Mouse (Mus musculus) stomach, postnatal 0 days (tissue): ENCODE measurements around the gene Vgf. TPM values are rescaled to one million over a fixed set of nuclear protein-coding genes. Genes with fewer than 3 reads are reported as not detected.
A peak's percentile ranks its signal among the peaks of the same experiment; 100 is the strongest.

ENCODE experiments used
- ATAC-seq: fragments of 200-750 bp; cut with Nextera tagmentation; 2 replicates; pipeline ENCODE4 v1.8.0; 2017; ENCODE audit not compliant: low FRiP score, low TSS enrichment
- DNase-seq: peaks from one replicate; pipeline ENCODE4 v3.0.0-alpha.2; 2016; ENCODE audit warnings: low spot score
- H3K27ac ChIP-seq: fragments of 300-500 bp; sonication (generic); replicated peaks from 2 replicates; pipeline ENCODE4 v1.5.1; 2014; ENCODE audit warnings: mild to moderate bottlenecking, control low read depth
- H3K27me3 ChIP-seq: fragments of 300-500 bp; sonication (generic); 2 replicates; pipeline ENCODE4 v1.6.1; 2014; ENCODE audit warnings: low read length; ENCODE audit not compliant: control insufficient read depth, insufficient read depth
- H3K36me3 ChIP-seq: fragments of 300-500 bp; sonication (generic); 2 replicates; pipeline ENCODE4 v1.6.1; 2014; ENCODE audit warnings: low read length, mixed read lengths; ENCODE audit not compliant: control insufficient read depth, insufficient read depth
- H3K4me1 ChIP-seq: fragments of 300-500 bp; sonication (generic); replicated peaks from 2 replicates; pipeline ENCODE4 v1.6.1; 2014; ENCODE audit warnings: antibody characterized with exemption; ENCODE audit not compliant: control insufficient read depth, insufficient read depth
- H3K4me2 ChIP-seq: fragments of 300-500 bp; sonication (generic); replicated peaks from 2 replicates; pipeline ENCODE4 v1.6.1; 2014; ENCODE audit warnings: low read depth, mild to moderate bottlenecking, control low read depth, moderate library complexity
- H3K4me3 ChIP-seq: fragments of 300-500 bp; sonication (generic); 2 replicates; pipeline ENCODE4 v1.5.1; 2014; ENCODE audit warnings: low read depth, low read length, control low read depth
- H3K9ac ChIP-seq: fragments of 300-500 bp; sonication (generic); 2 replicates; pipeline ENCODE4 v1.6.1; 2014; ENCODE audit warnings: mild to moderate bottlenecking, low read length, control low read depth, mixed read lengths
- H3K9me3 ChIP-seq: fragments of 300-500 bp; sonication (generic); 2 replicates; pipeline ENCODE4 v1.6.1; 2016; ENCODE audit warnings: low read length; ENCODE audit not compliant: control insufficient read depth
- CTCF ChIP-seq: IDR thresholded peaks from 2 replicates; pipeline ENCODE4 v1.5.1; 2016; ENCODE audit warnings: antibody characterized with exemption, low read depth, mild to moderate bottlenecking, moderate library complexity
- EP300 ChIP-seq: optimal IDR thresholded peaks from 2 replicates; pipeline ENCODE3; 2016; ENCODE audit warnings: antibody characterized with exemption
- WGBS: fragments of 180-500 bp; shearing (Covaris S2); extraction: QIAGEN DNeasy Blood & Tissue Kit; methylation state at CpG from one replicate; pipeline ENCODE4 v1.1.7; 2014; 5-methylcytosine and 5-hydroxymethylcytosine counted together
- polyA plus RNA-seq: library from polyadenylated mRNA; unstranded; fragments of >200 nt; fragmentation: Nextera tagmentation; extraction: Ambion mirVana; gene quantifications from 2 replicates; pipeline ENCODE4 v1.2.1, GENCODE M21; 2015

Gene Vgf
- 1.8 TPM in 2 replicates for polyA plus RNA-seq

DNA sequence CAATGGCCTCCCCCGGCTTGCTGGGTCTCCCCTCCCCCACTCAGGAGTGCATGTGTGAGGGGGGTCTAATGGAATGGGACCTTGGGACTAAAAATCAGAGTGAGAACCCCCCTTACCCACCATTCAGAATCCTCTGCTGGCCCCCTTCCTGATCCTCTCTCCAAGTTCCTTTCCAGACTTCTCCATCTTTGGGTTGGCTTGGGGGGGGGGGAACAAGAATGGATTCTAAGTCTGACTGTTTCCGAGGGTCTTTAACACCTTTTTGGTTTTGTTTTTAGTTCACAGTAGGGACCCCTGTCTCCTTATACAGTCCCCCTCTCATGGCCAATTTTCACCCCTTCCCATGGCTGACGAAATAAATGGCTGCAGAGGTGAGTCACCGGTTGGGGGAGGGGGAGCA, at the start of gene Vgf:
Gene Vgf, plus strand, starts transcription at position 301 of the 400 bp plus-strand sequence.
- DNase-seq: no peak
- TF ChIP-seq CTCF: no peak
- no peak for TF ChIP-seq EP300
- no peaks in the 10 kb centered on the region for H3K9me3 ChIP-seq
- peaks cover 4% of the 10 kb centered on the region; the same call in 1 of the 2 replicates for H3K4me1 ChIP-seq
- H3K9ac ChIP-seq: no peak within 1 kb of the TSS
- whole genome bisulfite sequencing: 10% methylated on average over 4 of the region's 4 CpGs
- peaks cover 21% of the 10 kb centered on the region for H3K27me3 ChIP-seq
- no peaks in the 10 kb centered on the region for H3K36me3 ChIP-seq
- H3K27ac ChIP-seq: no peak within 1 kb of the TSS
- no peak for ATAC-seq
- no peak within 1 kb of the TSS for H3K4me2 ChIP-seq
- no peak within 1 kb of the TSS for H3K4me3 ChIP-seq

GRCm38 (mm10) chr5:136977769-136978168, 48.4 kb upstream of the Vgf start:
- no peak overlapping the region for H3K4me2 ChIP-seq
- no peak overlapping the region for H3K9ac ChIP-seq
- TF ChIP-seq CTCF (no peak), EP300 (no peak)
- H3K36me3 ChIP-seq: no peaks in the 10 kb centered on the region
- no peak overlapping the region for H3K27ac ChIP-seq
- no peak overlapping the region for H3K4me3 ChIP-seq
- no peaks in the 10 kb centered on the region for H3K9me3 ChIP-seq
- no peaks in the 10 kb centered on the region for H3K27me3 ChIP-seq
- H3K4me1 ChIP-seq: no peaks in the 10 kb centered on the region
- no peak for ATAC-seq
- 33% methylated on average over 4 of the region's 4 CpGs for WGBS
- DNase-seq: no peak

GRCm38 (mm10) chr5:136979762-136980161, 46.4 kb upstream of the Vgf start:
- Histone ChIP-seq H3K4me1 (no peaks in the 10 kb centered on the region), H3K9ac (no peak overlapping the region), H3K27me3 (no peaks in the 10 kb centered on the region), H3K4me2 (no peak overlapping the region), H3K36me3 (no peaks in the 10 kb centered on the region), H3K27ac (no peak overlapping the region), H3K4me3 (no peak overlapping the region), H3K9me3 (no peaks in the 10 kb centered on the region)
- 90% methylated on average over 2 of the region's 2 CpGs for WGBS
- DNase-seq: no peak
- no peak for ATAC-seq
- no peak for TF ChIP-seq EP300

DNA sequence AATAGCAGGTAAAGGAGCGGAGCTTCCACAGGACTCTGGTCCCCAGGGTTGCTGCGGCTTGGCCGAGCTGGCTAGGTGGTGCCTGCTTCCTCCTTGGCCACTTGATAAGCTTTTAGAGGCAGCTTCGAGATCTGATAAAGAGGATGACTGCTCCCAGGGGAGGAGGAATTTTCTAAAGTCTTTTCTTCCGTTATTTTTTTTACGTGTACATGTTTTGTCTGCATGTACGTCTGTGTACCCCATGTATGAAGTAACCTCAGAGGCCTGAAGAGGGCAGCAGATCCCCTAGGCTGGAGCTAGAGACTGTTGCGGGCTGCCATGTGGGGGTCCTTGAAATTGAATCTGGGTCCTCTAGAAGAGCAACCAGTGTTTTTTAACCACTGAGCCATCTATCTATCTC, 45.2 kb upstream of the Vgf start:
- Histone ChIP-seq H3K9ac (no peak overlapping the region), H3K4me2 (no peak overlapping the region), H3K27me3 (no peaks in the 10 kb centered on the region), H3K36me3 (no peaks in the 10 kb centered on the region), H3K9me3 (no peaks in the 10 kb centered on the region), H3K4me3 (no peak overlapping the region), H3K27ac (no peak overlapping the region), H3K4me1 (no peaks in the 10 kb centered on the region)
- no peak for DNase-seq
- TF ChIP-seq CTCF: peak; percentile 50
- TF ChIP-seq EP300: no peak
- 86% methylated on average over 8 of the region's 8 CpGs for WGBS
- ATAC-seq: no peak

DNA sequence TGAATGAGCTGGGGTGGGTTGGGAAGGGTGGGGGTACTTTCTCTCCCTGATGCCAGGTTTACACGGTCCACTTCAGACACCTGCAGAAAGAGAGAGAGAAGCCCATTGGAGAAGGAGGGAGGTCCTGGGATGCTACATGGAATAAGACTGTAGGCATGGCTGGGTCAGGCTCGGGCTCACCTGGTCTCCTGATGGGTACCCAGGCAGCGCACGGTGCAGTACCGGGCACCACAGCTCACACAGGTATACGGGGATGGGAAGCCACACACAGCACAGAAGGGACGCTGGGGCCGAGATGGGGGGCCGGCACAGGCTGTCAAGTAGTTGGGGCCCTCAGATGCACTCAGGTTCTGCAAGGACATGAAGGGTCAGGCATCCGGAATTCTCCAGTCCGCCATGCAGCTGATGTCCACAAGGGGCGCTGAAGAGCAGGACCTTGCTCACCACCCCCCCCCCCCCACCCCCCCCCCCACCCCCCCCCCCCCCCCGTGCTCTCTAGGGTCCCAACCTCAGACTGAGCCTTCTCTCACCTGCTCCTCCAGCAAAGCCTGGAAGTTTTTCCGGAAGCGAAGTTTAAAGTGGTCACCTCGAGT, 43.8 kb upstream of the Vgf start:
- TF ChIP-seq CTCF (peak; percentile 66), EP300 (no peak)
- 61% methylated on average over 11 of the region's 16 CpGs for WGBS
- Histone ChIP-seq H3K36me3 (no peaks in the 10 kb centered on the region), H3K9ac (no peak overlapping the region), H3K4me2 (no peak overlapping the region), H3K4me1 (no peaks in the 10 kb centered on the region), H3K27me3 (no peaks in the 10 kb centered on the region), H3K4me3 (no peak overlapping the region), H3K9me3 (no peaks in the 10 kb centered on the region), H3K27ac (no peak overlapping the region)
- DNase-seq: peak; percentile 58
- ATAC-seq: no peak

- Histone ChIP-seq H3K4me1 (0 out of 2 replicates have a peak, but pooled peaks cover 2% of the 10 kb centered on the region), H3K27ac (no peak overlapping the region), H3K9ac (no peak overlapping the region), H3K4me2 (no peak overlapping the region), H3K9me3 (no peaks in the 10 kb centered on the region), H3K4me3 (no peak overlapping the region), H3K27me3 (no peaks in the 10 kb centered on the region), H3K36me3 (peaks cover 1% of the 10 kb centered on the region; the same call in 1 of the 2 replicates)
- WGBS: 61% methylated on average over 14 of the region's 14 CpGs
- TF ChIP-seq CTCF (no peak), EP300 (no peak)
- ATAC-seq (no peak), DNase-seq (no peak)
These were observed 41.4 kb upstream of the Vgf start for GRCm38 (mm10) chr5:136984828-136985227.
